In genomic region chr9:67693716-67694115, GRCm38 (mm10) we compare ENCODE assay signal across 10 mouse cellular contexts.
DNase-seq lines count a peak whose midpoint lies in the region; ATAC-seq lines count a peak whose summit lies in the region.
"Had no signal": no experiment of that assay in that cellular context is flagged by ENCODE, and none has a peak within 500 bp of the region (broad histone marks: within the 10 kb centered on the region; RNA-seq: fewer than 3 reads in every experiment).

No protein-coding gene starts in this region.

- 19% methylated on average over 7 of the region's 7 CpGs for WGBS in heart, embryonic 12.5 days

- peaks cover 6% of the 10 kb centered on the region; the same call in 1 of the 2 replicates for H3K27me3 ChIP-seq in heart, embryonic 12.5 days (replicated peaks)

- H3K4me3 ChIP-seq in heart, embryonic 12.5 days = no peak overlapping the region
- H3K4me3 ChIP-seq: liver, embryonic 13.5 days had no signal

- H3K4me1 ChIP-seq in heart, embryonic 12.5 days (replicated peaks) = peaks cover 8% of the 10 kb centered on the region; the same call in 1 of the 2 replicates
- H3K4me1 ChIP-seq: liver, embryonic 13.5 days had no signal

- H3K36me3 ChIP-seq in heart, embryonic 12.5 days = no peaks in the 10 kb centered on the region
- H3K36me3 ChIP-seq: G1E; liver, embryonic 13.5 days had no signal

- peak overlapping the region; percentile 37; the same call in 1 of the 2 replicates for H3K4me2 ChIP-seq in heart, embryonic 12.5 days
- H3K4me2 ChIP-seq: liver, embryonic 13.5 days had no signal

- DNase-seq in heart, adult 8-10 months (ENCODE audit: low spot score) = no peak
- DNase-seq in ovary, adult 18-20 months (ENCODE audit: low spot score) = peak; percentile 15
- DNase-seq in ovary, postnatal 10 days (ENCODE audit: low spot score) = no peak
- peak; percentile 34 to 47 for DNase-seq in kidney, postnatal 25 days
- DNase-seq in right cerebral cortex, postnatal 25 days = peak; percentile 46
- no peak for DNase-seq in c-Kit-positive CD71-positive TER-119-positive erythroid progenitor cells, embryonic 14.5 days (ENCODE audit: low spot score)
- DNase-seq in spleen, adult 18-20 months = no peak
- DNase-seq: liver, embryonic 13.5 days had no signal

- H3K9me3 ChIP-seq in heart, embryonic 12.5 days (replicated peaks) = peaks cover 5% of the 10 kb centered on the region
- H3K9me3 ChIP-seq: G1E; liver, embryonic 13.5 days had no signal

- ATAC-seq in heart, embryonic 12.5 days (ENCODE audit: insufficient number of reproducible peaks, low FRiP score) = no peak

- no peak overlapping the region for H3K27ac ChIP-seq in heart, embryonic 12.5 days (ENCODE audit: poor library complexity, severe bottlenecking)
- H3K27ac ChIP-seq: liver, embryonic 13.5 days had no signal

- no peak overlapping the region for H3K9ac ChIP-seq in heart, embryonic 12.5 days
- H3K9ac ChIP-seq: liver, embryonic 13.5 days had no signal

Comparison
In these comparisons a context has a peak if more than half of its experiments do, and no peak if none do; other contexts are left out.
1. DNase-seq: peak in ovary, adult 18-20 months (single experiment), kidney, postnatal 25 days (2 of 2) and right cerebral cortex, postnatal 25 days (single experiment); none in heart, adult 8-10 months (single experiment), ovary, postnatal 10 days (single experiment), c-Kit-positive CD71-positive TER-119-positive erythroid progenitor cells, embryonic 14.5 days (single experiment) and spleen, adult 18-20 months (0 of 2).